Mouse (Mus musculus): ENCODE measurements around the gene Amh. TPM values are rescaled to one million over a fixed set of nuclear protein-coding genes. Genes with fewer than 3 reads are reported as not detected.
A peak's percentile ranks its signal among the peaks of the same experiment; 100 is the strongest.

Gene Amh
- under 1 TPM; 0.20 to 0.21 TPM for total RNA-seq (2021)
- long read RNA-seq, experiment 1: 0 reads
- long read RNA-seq, experiment 2: 0 reads

- no peak for DNase-seq
These were observed at the start of gene Amh for GRCm38 (mm10) chr10:80804916-80805315. Amh (plus strand) TSS chr10:80805243.

- DNase-seq: no peak
These were observed 49.6 kb upstream of the Amh start for GRCm38 (mm10) chr10:80755291-80756015.

GRCm38 (mm10) chr10:80756099-80756498 lies 48.9 kb upstream of the Amh start:
- no peak for DNase-seq

GRCm38 (mm10) chr10:80756509-80756908 lies 48.5 kb upstream of the Amh start:
- DNase-seq: no peak

GRCm38 (mm10) chr10:80756967-80757366 lies 48.1 kb upstream of the Amh start:
- no peak for DNase-seq

GRCm38 (mm10) chr10:80757717-80758116 lies 47.3 kb upstream of the Amh start:
- DNase-seq: peak; percentile 91

- no peak for DNase-seq
These were observed 46.4 kb upstream of the Amh start for GRCm38 (mm10) chr10:80758651-80759050.

- no peak for DNase-seq
These were observed 44.2 kb upstream of the Amh start for GRCm38 (mm10) chr10:80760596-80761524.

- no peak for DNase-seq
These were observed 43.2 kb upstream of the Amh start for GRCm38 (mm10) chr10:80761821-80762220.

- no peak for DNase-seq
These were observed 41.5 kb upstream of the Amh start for GRCm38 (mm10) chr10:80763502-80763901.

- no peak for DNase-seq
These were observed 39.3 kb upstream of the Amh start for GRCm38 (mm10) chr10:80765746-80766145.

- DNase-seq: no peak
These were observed 38.8 kb upstream of the Amh start for GRCm38 (mm10) chr10:80766161-80766815.

- no peak for DNase-seq
These were observed 36.7 kb upstream of the Amh start for GRCm38 (mm10) chr10:80768365-80768764.

GRCm38 (mm10) chr10:80773816-80774215 lies 31.2 kb upstream of the Amh start:
- DNase-seq: no peak

- DNase-seq: peak; percentile 83
These were observed 30.5 kb upstream of the Amh start for GRCm38 (mm10) chr10:80774549-80774948.

GRCm38 (mm10) chr10:80774981-80775380 lies 30.1 kb upstream of the Amh start:
- DNase-seq: no peak

- peak; percentile 59 for DNase-seq
These were observed 29.3 kb upstream of the Amh start for GRCm38 (mm10) chr10:80775731-80776130.

GRCm38 (mm10) chr10:80776358-80776869 lies 28.6 kb upstream of the Amh start:
- no peak for DNase-seq

- DNase-seq: no peak
These were observed 27.9 kb upstream of the Amh start for GRCm38 (mm10) chr10:80777123-80777522.

- DNase-seq: no peak
These were observed 25.5 kb upstream of the Amh start for GRCm38 (mm10) chr10:80779565-80779964.

- no peak for DNase-seq
These were observed 20.7 kb upstream of the Amh start for GRCm38 (mm10) chr10:80784302-80784701.

- no peak for DNase-seq
These were observed 20.2 kb upstream of the Amh start for GRCm38 (mm10) chr10:80784871-80785270.
